Mouse (Mus musculus): ENCODE data around the gene Calcoco1. TPM values are rescaled to one million over a fixed set of nuclear protein-coding genes. Genes with fewer than 3 reads are reported as not detected.

The Calcoco1 gene
- 10 to 100 TPM; 85.8 to 91.4 TPM for total RNA-seq (2021)

- DNase-seq (ENCODE audit: extremely low spot score in 1 of 2, low spot score in 1 of 2) = peak; percentile 82 to 84
Observed at GRCm38 (mm10) chr15:102721980-102722475, at the start of gene Calcoco1. Gene Calcoco1, minus strand, starts transcription at chr15:102722178.

GRCm38 (mm10) chr15:102770866-102771265 is 48.9 kb upstream of the Calcoco1 start:
- DNase-seq (ENCODE audit: extremely low spot score in 1 of 2, low spot score in 1 of 2) = no peak

- DNase-seq (ENCODE audit: extremely low spot score in 1 of 2, low spot score in 1 of 2) = no peak
Observed at GRCm38 (mm10) chr15:102765207-102765606, 43.2 kb upstream of the Calcoco1 start.

DNA sequence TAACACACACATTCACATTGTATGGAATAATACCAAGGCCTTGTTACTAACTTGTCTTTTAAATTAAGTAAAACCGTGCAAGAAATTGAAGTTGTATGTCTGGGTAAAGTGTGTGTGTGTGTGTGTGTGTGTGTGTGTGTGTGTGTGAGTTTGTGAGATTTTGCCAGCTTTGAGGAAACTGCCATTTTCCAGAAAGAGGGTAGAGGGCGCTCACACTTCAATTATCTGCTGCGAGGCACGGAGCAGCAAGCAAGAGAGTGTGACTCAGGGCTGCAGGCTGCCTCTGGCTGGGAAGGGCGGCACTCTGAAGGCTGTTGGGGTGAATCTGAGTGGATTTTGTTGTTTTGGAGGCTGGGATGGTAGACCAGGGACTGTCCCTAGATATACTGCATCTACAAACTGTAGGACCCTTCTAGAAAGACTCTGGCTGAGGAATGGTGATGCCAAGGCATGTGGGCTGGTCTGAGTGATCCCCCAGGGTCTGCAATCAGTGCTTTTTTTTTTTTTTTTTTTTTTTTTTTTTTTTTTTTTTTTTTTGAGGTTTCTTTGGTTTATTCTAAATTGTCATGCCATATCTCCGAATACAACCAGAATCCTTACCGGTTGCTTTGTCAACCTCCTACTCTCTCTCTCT is 39.9 kb upstream of the Calcoco1 start:
- DNase-seq (ENCODE audit: extremely low spot score in 1 of 2, low spot score in 1 of 2) = no peak

DNA sequence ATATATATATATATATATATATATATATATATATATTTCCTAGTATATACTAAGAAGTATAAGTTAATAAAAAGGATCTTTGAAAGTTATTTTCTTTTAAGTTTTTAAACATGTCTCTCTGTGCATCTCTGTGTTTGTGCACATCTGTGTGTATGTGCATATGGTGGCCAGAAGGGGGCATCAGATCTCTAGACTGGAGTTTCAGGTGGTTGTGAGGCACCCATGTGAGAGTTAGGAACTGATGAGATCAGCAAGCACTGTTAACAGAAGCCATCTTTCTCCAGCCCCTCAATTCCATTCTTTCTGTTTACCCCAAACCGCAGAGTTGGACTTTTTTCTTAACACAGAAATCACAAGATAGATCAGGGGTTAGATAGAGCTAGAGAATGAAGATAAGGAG is 35.7 kb upstream of the Calcoco1 start:
- no peak for DNase-seq (ENCODE audit: extremely low spot score in 1 of 2, low spot score in 1 of 2)

DNA sequence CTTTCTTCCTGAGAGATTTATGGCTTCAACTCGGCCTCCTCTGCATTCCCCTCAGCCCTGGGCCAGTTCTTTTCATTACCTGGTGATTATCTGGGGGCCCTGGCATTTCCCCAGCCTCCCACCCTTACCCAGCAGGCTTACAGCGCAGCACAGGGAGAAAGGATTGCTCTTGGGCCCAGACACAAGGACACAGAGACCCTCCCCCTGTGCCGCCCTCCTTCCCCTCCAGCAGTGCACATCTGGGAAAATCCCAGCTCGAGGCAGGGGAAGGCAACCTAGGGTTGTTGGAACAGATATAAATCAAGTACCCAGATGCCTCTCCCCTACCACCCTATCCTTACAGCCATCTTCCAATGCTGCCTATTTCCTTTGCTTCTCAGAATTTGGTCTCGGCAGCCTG is 33.1 kb upstream of the Calcoco1 start:
- no peak for DNase-seq (ENCODE audit: extremely low spot score in 1 of 2, low spot score in 1 of 2)

DNA sequence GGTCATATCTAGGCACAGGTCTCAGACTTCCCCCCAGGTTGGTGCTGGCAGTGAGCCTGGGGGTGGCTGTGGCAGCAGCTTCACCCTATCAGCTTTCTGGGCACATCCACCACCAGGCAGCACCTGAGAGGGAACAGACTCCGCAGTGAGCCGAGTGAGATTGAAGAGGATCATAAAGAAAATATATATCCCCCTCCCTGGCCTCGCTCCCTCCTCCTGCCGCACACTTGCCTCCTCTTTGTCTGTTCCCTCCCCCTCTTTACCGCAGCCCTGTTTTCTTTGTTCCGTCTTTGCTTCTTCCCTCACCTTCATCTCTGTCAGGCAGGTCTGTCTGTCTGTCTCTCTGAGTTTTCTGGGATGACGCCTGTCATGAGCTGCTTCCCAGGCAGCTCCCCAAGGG is 32.4 kb upstream of the Calcoco1 start:
- no peak for DNase-seq (ENCODE audit: extremely low spot score in 1 of 2, low spot score in 1 of 2)

GRCm38 (mm10) chr15:102753170-102753569 is 31.2 kb upstream of the Calcoco1 start:
- peak in 1 of 2 experiments; percentile 56 for DNase-seq (ENCODE audit: extremely low spot score in 1 of 2, low spot score in 1 of 2)

- DNase-seq (ENCODE audit: extremely low spot score in 1 of 2, low spot score in 1 of 2) = no peak
Observed at GRCm38 (mm10) chr15:102752164-102752563, 30.2 kb upstream of the Calcoco1 start.

DNA sequence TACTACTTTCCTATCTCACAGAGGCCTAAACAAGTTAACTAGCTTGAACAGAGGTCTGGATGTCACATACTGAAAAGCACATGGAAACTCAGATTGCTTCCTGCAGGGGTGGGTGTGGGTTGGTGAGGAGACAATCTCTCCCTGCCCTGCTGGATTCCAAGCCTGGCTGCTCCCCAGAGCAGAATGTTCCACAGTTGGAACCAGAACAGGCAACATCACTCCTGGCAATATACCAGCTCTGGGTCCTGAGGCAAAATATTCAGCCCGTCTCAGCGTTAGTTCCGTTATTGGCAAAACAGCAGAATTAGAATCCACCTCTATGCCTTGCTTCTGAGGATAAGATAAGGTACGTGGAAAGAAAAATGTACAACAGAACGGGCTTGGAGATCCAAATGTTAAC is 28.3 kb upstream of the Calcoco1 start:
- peak; percentile 30 to 43 for DNase-seq (ENCODE audit: extremely low spot score in 1 of 2, low spot score in 1 of 2)

DNA sequence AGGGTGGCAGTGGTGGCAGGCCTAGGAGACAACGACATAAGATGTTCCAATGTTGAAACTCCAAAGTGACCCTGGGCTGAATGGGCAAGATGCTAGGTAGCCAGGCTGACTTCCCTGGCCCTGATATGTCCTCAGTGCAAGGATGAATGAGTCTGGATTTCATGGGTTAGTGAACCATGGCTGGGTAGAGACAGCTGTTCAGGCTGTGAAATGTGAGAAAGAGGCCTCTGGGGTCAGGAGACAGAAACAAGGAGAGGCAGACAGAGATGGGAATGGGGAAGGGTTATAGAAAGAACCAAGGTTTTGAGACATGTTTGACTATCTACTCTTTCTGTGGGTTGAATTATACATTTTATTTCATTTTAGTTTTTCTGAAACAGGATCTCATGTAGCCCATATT is 27.1 kb upstream of the Calcoco1 start:
- DNase-seq (ENCODE audit: extremely low spot score in 1 of 2, low spot score in 1 of 2) = no peak

DNA sequence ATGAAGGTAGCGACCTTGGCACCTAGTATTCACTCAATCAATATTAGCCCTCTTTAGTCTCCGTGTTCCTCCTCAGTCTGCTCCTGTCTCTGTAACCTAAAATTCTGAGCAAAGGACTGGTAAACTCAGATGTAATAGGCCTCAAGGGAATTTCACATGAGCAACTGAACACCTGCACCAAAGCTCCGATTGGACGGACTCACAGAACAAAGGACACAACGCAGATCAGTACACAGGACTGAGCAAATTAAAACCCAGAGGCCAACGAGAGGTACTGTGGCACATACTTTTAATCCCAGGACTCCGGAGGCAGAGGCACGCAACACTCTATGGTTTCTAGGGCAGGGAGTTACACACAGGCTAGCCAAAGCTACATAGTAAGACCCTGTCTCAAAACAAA is 25.9 kb upstream of the Calcoco1 start:
- DNase-seq (ENCODE audit: extremely low spot score in 1 of 2, low spot score in 1 of 2) = no peak

- DNase-seq (ENCODE audit: extremely low spot score in 1 of 2, low spot score in 1 of 2) = peak in 1 of 2 experiments; percentile 26
Observed at GRCm38 (mm10) chr15:102747286-102747640, 25.3 kb upstream of the Calcoco1 start.

DNA sequence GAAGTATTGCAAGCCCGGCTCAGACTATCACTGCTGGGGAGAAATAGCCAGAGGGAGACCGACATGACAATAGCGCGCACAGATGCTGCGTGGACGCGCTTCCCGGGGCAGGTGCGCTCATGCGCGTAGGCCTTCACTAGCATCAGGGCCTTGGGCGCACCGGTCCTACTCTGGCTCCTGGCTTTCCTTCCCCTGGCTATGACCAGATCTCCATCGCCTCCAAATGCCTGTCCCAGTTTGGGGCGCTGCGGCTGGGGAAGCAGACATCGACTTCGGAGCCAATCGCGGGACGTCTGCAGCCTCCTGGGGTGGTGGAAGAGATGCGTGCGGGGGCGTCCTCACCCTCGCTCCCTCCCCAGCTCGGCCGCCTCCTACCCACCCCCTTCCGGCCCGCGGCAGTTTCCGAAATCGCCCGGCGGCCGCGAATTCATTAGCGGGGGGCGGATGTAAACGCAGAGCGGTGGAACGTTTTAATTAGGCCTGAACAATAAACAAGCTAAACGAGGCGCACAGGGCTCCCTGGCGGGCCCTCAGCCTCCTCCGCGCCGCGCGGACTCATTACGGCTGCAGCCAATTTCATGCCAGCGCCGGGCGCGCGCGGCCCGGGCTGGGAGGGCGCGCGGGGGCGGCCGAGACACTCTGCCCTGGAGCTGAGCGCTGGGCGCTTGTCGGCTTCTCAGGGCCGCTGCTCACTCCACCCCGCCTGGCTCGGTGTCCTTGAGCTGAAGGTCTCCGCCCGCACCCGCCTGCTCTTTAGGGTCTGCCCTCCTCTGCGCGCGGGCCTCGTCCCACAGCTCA is 24.7 kb upstream of the Calcoco1 start:
- peak; percentile 50 to 61 for DNase-seq (ENCODE audit: extremely low spot score in 1 of 2, low spot score in 1 of 2)

DNA sequence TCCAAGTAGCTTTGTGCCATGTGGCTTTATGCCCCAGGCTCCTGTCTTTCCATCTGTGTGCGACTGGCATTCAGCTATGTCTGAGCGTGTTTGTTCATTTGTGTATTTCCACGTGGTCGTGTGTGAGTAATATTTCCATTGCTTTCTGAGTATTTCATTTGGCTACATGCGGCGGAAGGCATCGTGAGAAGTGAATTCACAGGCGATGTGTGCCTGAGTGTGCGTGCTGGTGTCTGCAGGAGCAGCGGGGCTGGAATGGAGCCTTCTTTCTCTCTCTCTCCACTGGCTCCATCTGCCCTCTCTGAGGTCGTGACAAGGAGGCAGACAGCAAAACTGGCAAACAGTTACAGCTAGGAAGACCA is 24.1 kb upstream of the Calcoco1 start:
- DNase-seq (ENCODE audit: extremely low spot score in 1 of 2, low spot score in 1 of 2) = peak in 1 of 2 experiments; percentile 41

GRCm38 (mm10) chr15:102745387-102745786 is 23.4 kb upstream of the Calcoco1 start:
- DNase-seq (ENCODE audit: extremely low spot score in 1 of 2, low spot score in 1 of 2) = no peak

DNA sequence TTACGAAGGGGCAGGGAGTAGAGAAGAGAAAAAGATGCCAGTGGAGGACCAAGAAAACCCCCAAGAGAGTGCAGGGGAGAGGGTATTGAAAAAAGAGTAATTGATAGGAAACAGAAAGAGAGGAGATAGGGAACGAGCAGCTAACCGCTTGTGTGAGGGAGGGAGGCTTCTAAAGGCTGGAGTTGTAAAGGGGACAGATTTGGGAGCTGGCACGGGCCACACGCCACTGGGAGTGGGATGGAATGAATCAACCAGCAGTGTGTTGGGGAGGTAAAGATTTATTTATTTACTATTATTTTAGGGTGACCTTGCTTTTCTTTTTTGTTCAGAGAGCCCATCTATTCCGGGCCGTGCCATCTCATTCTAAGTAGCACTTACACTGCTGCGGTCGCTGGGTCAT is 22.9 kb upstream of the Calcoco1 start:
- no peak for DNase-seq (ENCODE audit: extremely low spot score in 1 of 2, low spot score in 1 of 2)

- no peak for DNase-seq (ENCODE audit: extremely low spot score in 1 of 2, low spot score in 1 of 2)
Observed at GRCm38 (mm10) chr15:102744416-102744815, 22.4 kb upstream of the Calcoco1 start.

DNA sequence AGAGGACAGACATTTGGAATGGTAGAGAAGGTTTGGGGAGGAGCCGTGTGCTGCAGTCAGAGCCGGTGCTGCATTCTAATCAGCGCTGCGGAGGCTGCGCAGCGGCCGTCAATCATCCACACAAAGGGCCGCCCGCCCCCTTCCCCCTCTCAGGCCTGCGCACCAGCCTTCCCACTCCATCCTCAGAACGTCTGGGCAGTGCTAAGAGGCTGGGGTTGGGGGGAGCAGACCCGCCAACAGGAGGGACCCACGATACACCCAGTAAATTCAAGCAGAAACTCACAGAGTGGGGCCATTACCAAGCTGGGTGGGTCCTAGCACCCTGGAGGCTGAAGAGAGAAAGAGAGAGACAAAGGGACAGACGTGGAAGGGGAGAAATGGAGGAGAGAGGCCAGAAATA is 22.0 kb upstream of the Calcoco1 start:
- DNase-seq (ENCODE audit: extremely low spot score in 1 of 2, low spot score in 1 of 2) = peak; percentile 34 to 43

DNA sequence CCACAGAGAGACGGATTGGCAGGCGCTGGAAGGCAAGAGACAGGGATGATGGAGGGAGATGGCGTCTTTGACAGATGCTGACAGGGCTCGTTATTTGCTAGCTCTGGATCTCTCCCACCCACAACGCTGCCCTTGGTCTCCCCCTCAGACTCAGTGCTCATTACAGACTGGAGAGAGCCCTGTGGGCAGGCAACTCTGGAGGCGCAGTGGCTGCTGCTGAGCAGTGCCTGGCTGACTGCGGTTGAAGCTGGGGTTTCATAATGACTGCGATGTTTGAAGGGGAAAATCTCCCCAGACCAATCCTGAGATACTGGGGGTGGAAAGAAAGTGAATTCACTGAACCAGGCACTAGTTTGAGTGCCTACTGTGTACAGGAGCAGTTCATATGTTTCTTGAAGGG is 21.2 kb upstream of the Calcoco1 start:
- peak in 1 of 2 experiments; percentile 20 for DNase-seq (ENCODE audit: extremely low spot score in 1 of 2, low spot score in 1 of 2)

- peak; percentile 81 to 98 for DNase-seq (ENCODE audit: extremely low spot score in 1 of 2, low spot score in 1 of 2)
Observed at GRCm38 (mm10) chr15:102742589-102742988, 20.6 kb upstream of the Calcoco1 start.

Data from layer of hippocampus, postnatal 25 days (tissue).